Mouse (Mus musculus) olfactory bulb, adult 2 months (tissue): Measurements from ENCODE around the gene Id1. TPM values are rescaled to one million over a fixed set of nuclear protein-coding genes. Genes with fewer than 3 reads are reported as not detected.
A peak's percentile ranks its signal among the peaks of the same experiment; 100 is the strongest.

Source experiments
- H3K27ac ChIP-seq: fragments of 200-500 bp; 2 replicates; pipeline ENCODE4 v1.5.1; 2012; ENCODE audit warnings: low read depth, low read length; ENCODE audit not compliant: insufficient read depth
- H3K4me1 ChIP-seq: fragments of 200-500 bp; 2 replicates; pipeline ENCODE4 v1.6.1; 2012; ENCODE audit warnings: low read length; ENCODE audit not compliant: control insufficient read depth, insufficient read depth
- H3K4me3 ChIP-seq: fragments of 200-500 bp; 2 replicates; pipeline ENCODE4 v1.5.1; 2012; ENCODE audit warnings: mild to moderate bottlenecking, low read depth, low read length, moderate library complexity; ENCODE audit not compliant: insufficient read depth
- CTCF ChIP-seq: fragments of 200-500 bp; IDR thresholded peaks from 2 replicates; pipeline ENCODE4 v1.5.1; 2012; ENCODE audit warnings: low read depth, mild to moderate bottlenecking, low read length, moderate library complexity; ENCODE audit not compliant: insufficient read depth
- POLR2A ChIP-seq: fragments of 200-500 bp; IDR thresholded peaks from 2 replicates; pipeline ENCODE4 v1.6.1; 2012; ENCODE audit warnings: mild to moderate bottlenecking, low read depth, low read length, moderate library complexity; ENCODE audit not compliant: insufficient read depth
- WGBS: fragments of 180-500 bp; shearing (Covaris S2); methylation state at CpG from one replicate; pipeline ENCODE4 v1.1.7; 2018; 5-methylcytosine and 5-hydroxymethylcytosine counted together
- polyA plus RNA-seq: library from polyadenylated mRNA; stranded (reverse); fragments of >200 nt; gene quantifications from 2 replicates; pipeline ENCODE4 v1.2.4, GENCODE M21; 2012; ENCODE audit warnings: low replicate concordance; ENCODE audit not compliant: missing spikeins, insufficient read depth, insufficient read length

Gene Id1
- polyA plus RNA-seq, 1 experiment = not detected

DNA sequence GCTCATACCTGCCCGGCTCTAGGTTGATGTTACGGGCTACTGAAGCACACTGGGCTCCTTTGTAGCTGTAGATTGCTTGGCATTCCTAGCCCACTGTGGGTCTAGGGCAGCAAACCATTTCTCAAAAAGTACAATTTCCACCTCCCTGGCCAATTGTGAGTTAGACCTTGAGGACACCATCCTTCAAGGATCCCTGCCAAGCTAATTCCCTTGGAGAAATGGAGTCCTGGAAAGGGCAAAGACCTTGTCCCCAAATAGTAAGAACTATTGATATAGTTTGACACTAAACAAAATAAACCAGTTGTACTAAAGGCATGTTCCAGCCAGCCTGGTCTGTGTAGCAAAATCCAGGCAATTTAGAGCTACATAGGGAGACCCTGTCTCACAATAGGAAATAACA lies 2.3 kb downstream of the Id1 start:
- H3K4me3 ChIP-seq = peak overlapping the region; percentile 25
- TF ChIP-seq POLR2A (no peak), CTCF (no peak)
- peaks cover 35% of the 10 kb centered on the region for H3K4me1 ChIP-seq
- peak overlapping the region; percentile 3; the same call in 1 of the 2 replicates for H3K27ac ChIP-seq
- WGBS = 92% methylated on average over 2 of the region's 2 CpGs

DNA sequence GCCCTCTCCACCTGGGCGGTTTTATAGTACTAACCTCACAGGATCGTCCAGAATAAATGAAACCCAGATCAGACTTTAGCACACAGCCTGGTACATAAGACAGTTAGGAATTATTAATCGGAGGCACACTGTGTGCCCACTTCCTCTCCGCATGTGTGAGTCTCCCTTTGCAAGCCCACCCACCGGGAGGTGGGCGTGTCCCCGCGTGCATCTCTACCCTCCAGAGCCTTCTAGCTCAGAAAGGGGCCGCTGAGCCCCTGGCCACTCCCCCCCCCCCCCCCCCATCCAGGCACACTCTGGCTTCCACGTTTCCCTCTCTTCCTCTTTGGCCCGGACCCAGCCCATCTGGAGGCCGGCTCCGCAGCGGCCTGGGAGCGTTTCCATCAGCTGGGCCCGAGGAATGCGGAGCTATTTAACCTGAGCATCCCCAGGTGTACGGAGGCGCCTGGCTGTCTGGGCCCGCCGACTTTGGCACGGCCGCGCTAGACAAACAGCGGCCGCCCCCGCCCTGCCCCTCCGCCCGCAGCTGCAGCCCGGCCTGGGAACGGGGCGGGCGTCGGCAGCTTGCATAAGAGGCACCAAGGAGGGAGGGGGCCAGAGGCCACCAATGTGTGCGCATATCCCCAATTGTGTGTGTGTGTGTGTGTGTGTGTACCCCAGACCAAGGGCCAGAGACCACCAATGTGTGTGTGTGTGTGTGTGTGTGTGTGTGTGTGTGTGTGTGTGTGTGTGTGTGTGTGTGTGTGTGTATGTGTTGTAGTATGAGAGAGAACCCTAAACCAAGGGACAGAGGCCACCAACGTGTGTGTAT lies 3.2 kb downstream of the Id1 start:
- H3K4me3 ChIP-seq = peak overlapping the region; percentile 39
- peak overlapping the region; percentile 52; the same call in 1 of the 2 replicates for H3K27ac ChIP-seq
- no peak for TF ChIP-seq CTCF
- TF ChIP-seq POLR2A = no peak
- WGBS = 5% methylated on average over 34 of the region's 36 CpGs
- peaks cover 35% of the 10 kb centered on the region for H3K4me1 ChIP-seq

DNA sequence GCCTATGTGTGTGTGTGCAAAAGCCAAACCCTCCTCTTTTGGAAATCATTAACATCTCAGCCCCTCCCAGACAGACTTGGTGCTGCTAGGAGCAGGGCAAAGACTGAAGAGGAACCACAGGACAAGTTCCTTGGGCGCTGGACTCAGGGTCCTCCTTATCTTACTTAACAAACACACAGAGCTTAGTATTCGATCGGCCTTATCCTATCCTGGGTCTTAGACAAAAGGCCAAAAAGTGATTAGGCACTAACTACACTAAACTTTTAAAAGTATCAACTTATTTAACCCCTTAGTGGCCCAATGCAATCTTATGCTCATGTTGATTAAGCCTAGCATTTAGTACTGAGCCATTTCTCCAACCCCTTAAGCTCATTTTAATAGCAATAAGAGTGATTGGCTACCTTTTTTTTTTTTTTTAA lies 3.8 kb downstream of the Id1 start:
- 65% methylated on average over 3 of the region's 3 CpGs for WGBS
- H3K27ac ChIP-seq = peak overlapping the region; percentile 52; the same call in 1 of the 2 replicates
- TF ChIP-seq POLR2A = no peak
- TF ChIP-seq CTCF = no peak
- peaks cover 32% of the 10 kb centered on the region for H3K4me1 ChIP-seq
- no peak overlapping the region for H3K4me3 ChIP-seq

DNA sequence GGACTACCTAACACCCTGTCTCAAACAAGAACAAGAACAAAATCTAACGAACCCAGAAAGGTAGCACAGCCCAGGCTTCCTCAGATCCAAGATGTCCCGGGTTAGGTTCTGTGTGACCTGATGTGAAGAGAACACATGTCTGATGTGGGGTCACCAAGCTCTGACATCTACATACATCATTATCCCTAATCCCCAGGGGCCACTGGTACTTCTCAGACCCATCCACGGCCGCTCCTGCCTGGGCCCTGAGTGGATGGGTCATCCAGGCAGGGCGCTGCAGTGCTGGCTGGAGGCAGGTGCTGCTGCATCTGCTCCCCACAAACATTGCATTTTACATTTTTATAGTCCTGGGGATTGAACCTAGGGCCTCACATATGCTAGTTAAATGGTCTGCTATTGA lies 4.4 kb downstream of the Id1 start:
- no peak for TF ChIP-seq CTCF
- no peak for TF ChIP-seq POLR2A
- H3K4me3 ChIP-seq = no peak overlapping the region
- H3K27ac ChIP-seq = no peak overlapping the region
- WGBS = 97% methylated on average over 5 of the region's 5 CpGs
- peaks cover 29% of the 10 kb centered on the region for H3K4me1 ChIP-seq

DNA sequence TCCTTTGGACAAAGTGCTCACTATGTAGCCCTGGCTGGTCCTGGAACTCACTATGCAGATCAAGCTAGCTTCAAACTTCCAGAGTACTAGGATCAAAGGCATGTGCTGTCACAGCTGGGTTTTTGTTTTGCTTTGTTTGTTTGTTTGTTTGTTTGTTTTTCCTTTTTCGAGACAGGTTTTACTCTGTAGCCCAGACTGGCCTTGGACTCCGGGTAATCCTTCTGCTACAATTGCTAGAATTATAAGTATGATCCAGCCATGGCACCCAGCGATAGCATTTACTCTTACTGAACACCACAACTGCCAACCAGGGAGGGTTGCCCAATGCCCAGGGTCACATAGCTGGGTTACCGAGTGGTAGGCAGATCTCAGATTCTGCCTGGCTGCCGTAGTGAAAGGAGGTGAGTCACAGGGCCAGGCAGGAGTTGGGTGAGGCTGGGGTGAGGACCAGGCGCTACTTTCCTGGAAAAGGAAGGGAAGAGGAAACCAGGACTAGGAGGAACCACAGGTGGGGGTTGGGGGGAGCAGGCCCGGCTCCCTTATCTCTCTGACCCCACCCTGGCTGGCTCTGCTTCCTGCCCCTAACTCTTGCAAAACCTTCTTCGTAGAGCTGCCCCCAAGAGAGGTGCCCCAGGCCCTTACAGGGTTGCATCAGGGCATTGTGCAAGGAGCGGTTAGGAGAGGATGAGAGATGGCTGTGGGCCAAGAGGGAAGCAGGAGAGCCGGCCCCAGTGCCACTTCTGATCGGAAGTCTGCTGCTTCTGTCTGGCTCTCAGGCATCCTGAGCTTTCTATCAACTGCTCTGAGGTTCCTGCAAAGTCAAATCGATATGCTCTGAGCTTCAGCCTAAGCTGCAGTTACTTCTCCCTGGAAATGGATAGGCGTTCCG lies 5.3 kb downstream of the Id1 start:
- H3K4me1 ChIP-seq = peaks cover 24% of the 10 kb centered on the region
- 63% methylated on average over 14 of the region's 14 CpGs for WGBS

DNA sequence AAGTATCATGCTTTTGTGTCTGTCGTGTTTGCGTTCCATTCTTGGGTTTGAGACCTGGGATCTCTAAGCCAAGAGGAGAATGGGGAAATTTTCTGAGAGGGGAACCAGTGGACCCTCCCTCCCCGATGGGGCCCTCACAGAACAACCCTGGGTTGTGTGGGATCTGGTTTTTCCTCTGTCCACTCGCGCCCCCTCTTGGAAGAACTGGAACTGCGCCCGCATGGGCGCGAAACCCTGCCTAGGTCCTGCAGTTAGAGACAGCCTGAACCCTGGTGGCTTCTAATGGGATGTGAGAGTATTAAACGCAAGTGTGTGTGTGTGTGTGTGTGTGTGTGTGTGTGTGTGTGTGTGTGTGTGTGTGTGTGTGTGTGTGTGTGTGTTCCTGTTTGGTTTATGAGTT lies 6.4 kb downstream of the Id1 start:
- WGBS = 42% methylated on average over 10 of the region's 10 CpGs
- H3K4me1 ChIP-seq = peaks cover 17% of the 10 kb centered on the region
- H3K27ac ChIP-seq = no peak overlapping the region
- TF ChIP-seq POLR2A (no peak), CTCF (peak; percentile 30; the same call in 1 of the 2 replicates)
- no peak overlapping the region for H3K4me3 ChIP-seq

More for the DNA sequence above, 5.3 kb downstream of the Id1 start:
- no peak for TF ChIP-seq POLR2A
- no peak for TF ChIP-seq CTCF
- H3K27ac ChIP-seq = no peak overlapping the region
- H3K4me3 ChIP-seq = no peak overlapping the region

DNA sequence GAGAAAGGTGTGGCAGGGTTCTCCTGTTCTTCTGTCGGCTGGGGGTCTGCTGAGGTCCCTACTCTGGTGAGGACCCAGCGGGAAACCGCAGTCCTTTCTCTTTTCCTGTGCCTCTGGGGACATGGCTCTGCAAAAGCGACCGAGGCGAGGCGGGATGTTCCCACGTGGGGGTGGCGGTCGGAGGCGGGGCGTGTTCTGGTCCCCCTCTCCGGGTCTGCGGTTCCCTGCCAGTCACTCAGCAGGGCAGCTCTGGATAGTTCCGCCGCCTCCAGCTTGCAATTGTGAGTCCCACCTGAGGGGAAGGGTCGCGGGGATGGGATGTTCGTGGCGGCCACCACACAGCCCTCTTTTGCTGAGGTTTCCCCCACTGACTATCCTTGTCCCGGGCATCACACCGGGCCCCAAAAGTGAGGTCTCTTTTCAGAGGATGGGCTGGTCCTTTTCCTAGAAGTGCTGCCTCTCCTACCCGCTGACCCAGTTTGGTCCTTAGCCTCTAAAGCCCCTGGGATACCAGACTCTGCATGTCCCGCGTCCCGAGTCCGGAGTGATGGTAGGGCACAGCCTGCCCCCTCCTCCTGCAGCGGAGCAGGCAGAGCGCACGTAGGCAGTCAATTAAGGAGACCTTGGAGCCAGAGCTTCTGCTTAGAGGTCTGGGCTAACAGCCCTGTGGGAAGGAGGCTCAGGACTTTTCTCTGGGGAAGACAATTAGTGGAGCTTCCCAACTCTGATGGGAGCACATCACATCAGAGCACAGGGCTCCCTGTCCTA lies 18.1 kb downstream of the Id1 start, which contains the start of gene Cox4i2:
Gene Cox4i2 (plus strand): TSS at position 230 of the 768 bp plus-strand sequence.
- peak within 1 kb of the TSS; percentile 5; the same call in 1 of the 2 replicates for H3K4me3 ChIP-seq
- H3K27ac ChIP-seq = no peak within 1 kb of the TSS

DNA sequence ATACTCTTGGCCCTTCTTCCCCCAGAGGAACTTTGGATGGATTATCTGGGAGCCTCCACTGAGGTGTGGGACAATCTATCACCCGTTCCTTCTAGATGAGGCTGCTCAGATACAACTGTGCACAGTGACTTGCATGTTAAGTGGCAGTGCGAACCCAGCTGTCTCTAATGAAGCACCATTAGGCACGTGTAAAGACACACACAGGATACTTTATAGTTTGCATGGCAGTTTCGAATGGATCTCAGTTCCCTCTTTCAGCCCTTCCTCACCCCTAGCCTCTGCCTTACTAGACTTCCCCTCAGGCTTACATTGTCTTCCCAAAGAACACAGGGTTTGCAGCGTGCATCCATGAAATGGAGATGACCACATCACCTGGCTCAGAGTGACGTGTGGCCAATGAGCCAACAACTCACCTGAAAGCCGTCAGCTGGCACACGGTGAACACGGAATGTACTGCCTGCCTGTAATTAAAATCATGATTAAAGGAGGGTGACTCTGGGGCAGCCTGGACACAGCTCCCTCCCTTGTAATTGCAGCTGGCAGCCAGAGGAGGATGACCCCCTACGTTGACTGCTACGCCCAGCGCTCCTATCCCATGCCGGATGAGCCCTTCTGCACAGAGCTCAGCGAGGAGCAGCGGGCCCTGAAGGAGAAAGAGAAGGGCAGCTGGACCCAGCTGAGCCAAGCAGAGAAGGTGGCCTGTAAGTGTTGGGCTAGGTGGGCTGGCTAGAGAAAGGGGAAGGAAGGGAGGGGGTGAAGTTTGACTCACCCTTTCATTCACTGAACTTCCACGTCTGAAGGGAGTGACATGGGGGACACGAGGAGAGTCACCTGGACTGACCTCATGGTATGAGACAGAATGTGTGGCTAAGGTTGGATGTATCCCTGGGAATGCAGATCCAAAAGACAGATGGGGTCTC lies 20.7 kb downstream of the Id1 start:
- WGBS = 85% methylated on average over 17 of the region's 17 CpGs
- Histone ChIP-seq H3K4me1 (peaks cover 9% of the 10 kb centered on the region), H3K4me3 (no peak overlapping the region), H3K27ac (no peak overlapping the region)
- no peak for TF ChIP-seq POLR2A
- no peak for TF ChIP-seq CTCF

More for the DNA sequence above, 18.1 kb downstream of the Id1 start, which contains the start of gene Cox4i2:
- peaks cover 9% of the 10 kb centered on the region for H3K4me1 ChIP-seq
- TF ChIP-seq CTCF = no peak
- no peak for TF ChIP-seq POLR2A
- 17% methylated on average over 30 of the region's 30 CpGs for WGBS
